Mouse (Mus musculus): ENCODE measurements at regions not wholly inside any gene's neighbourhood (a gene's known extent, or its start where the extent isn't known, plus 50 kb on each side); places are given as distances from the start of the nearest gene placed in this dataset.

GRCm38 (mm10) chr2:163138688-163139385 lies 51.2 kb upstream of the Gtsf1l start:
- DNase-seq: no peak

- DNase-seq: no peak
These were observed 55.2 kb upstream of the Gtsf1l start for GRCm38 (mm10) chr2:163142762-163143388.

- DNase-seq: no peak
These were observed 55.8 kb upstream of the Gtsf1l start for GRCm38 (mm10) chr2:163143413-163143812.

- no peak for DNase-seq
These were observed 56.9 kb upstream of the Tox2 start for GRCm38 (mm10) chr2:163146001-163146400.

- no peak for DNase-seq
These were observed 56.4 kb upstream of the Tox2 start for GRCm38 (mm10) chr2:163146481-163146880.

- no peak for DNase-seq
These were observed 55.5 kb upstream of the Tox2 start for GRCm38 (mm10) chr2:163147381-163147780.

GRCm38 (mm10) chr2:163151016-163151415 lies 51.9 kb upstream of the Tox2 start:
- DNase-seq: no peak

GRCm38 (mm10) chr2:163152340-163153033 lies 50.4 kb upstream of the Tox2 start:
- DNase-seq: peak; percentile 27

Data from adrenal gland, adult 2 months (tissue).